Mouse (Mus musculus): ENCODE results near the gene Mfap5. TPM values are rescaled to one million over a fixed set of nuclear protein-coding genes. Genes with fewer than 3 reads are reported as not detected.

Gene Mfap5
- polyA plus RNA-seq, 1 experiment from 2014 or later: 5.5 TPM

GRCm38 (mm10) chr6:122577030-122577429 is 71.4 kb downstream of the Mfap5 start:
- H3K27ac ChIP-seq (ENCODE audit: low read depth): no peak overlapping the region
- H3K4me1 ChIP-seq (ENCODE audit: insufficient read depth): no peaks in the 10 kb centered on the region
- H3K4me2 ChIP-seq: no peak overlapping the region
- no peaks in the 10 kb centered on the region for H3K9me3 ChIP-seq (ENCODE audit: low read depth, low read length)
- no peak for TF ChIP-seq CTCF (IDR thresholded peaks at IDR 0.05; ENCODE audit: low read depth)
- H3K27me3 ChIP-seq (ENCODE audit: insufficient read depth, low read length): no peaks in the 10 kb centered on the region
- H3K9ac ChIP-seq: no peak overlapping the region
- no peak overlapping the region for H3K4me3 ChIP-seq (ENCODE audit: low read depth, low read length)
- no peaks in the 10 kb centered on the region for H3K36me3 ChIP-seq (ENCODE audit: insufficient read depth)
- ATAC-seq (ENCODE audit: insufficient read depth): no peak
- no peak for DNase-seq
- 84% methylated on average over 3 of the region's 3 CpGs for WGBS

Other genes starting within 250 kb of the Mfap5 start
- 0.14 TPM in 1 of 2 replicates, not detected in the other for gene Klrg1, start 223.0 kb upstream of the Mfap5 start, polyA plus RNA-seq (2014; fragmentation: Nextera tagmentation; extraction: Ambion mirVana)
- gene M6pr, start 197.1 kb upstream of the Mfap5 start, polyA plus RNA-seq (2014; fragmentation: Nextera tagmentation; extraction: Ambion mirVana): 115 and 120 TPM in 2 replicates
- 23.8 and 26.8 TPM in 2 replicates for gene Phc1, start 165.3 kb upstream of the Mfap5 start, polyA plus RNA-seq (2014; fragmentation: Nextera tagmentation; extraction: Ambion mirVana)
- 15.9 and 21.6 TPM in 2 replicates for gene Rimklb, start 7.1 kb upstream of the Mfap5 start, polyA plus RNA-seq (2014; fragmentation: Nextera tagmentation; extraction: Ambion mirVana)
- gene Aicda, start 48.0 kb downstream of the Mfap5 start, polyA plus RNA-seq (2014; fragmentation: Nextera tagmentation; extraction: Ambion mirVana): 0.09 TPM in 1 of 2 replicates, not detected in the other
- gene Apobec1, start 96.6 kb downstream of the Mfap5 start, polyA plus RNA-seq (2014; fragmentation: Nextera tagmentation; extraction: Ambion mirVana): 5.8 and 6.3 TPM in 2 replicates
- not detected in 2 replicates for gene Gdf3, start 104.2 kb downstream of the Mfap5 start, polyA plus RNA-seq (2014; fragmentation: Nextera tagmentation; extraction: Ambion mirVana)
- not detected in 2 replicates for gene Dppa3, start 120.6 kb downstream of the Mfap5 start, polyA plus RNA-seq (2014; fragmentation: Nextera tagmentation; extraction: Ambion mirVana)
- 0.15 and 0.43 TPM in 2 replicates for gene Nanog, start 201.6 kb downstream of the Mfap5 start, polyA plus RNA-seq (2014; fragmentation: Nextera tagmentation; extraction: Ambion mirVana)